Mouse (Mus musculus) c-Kit-positive CD71-negative TER-119-negative erythroid progenitor cells, embryonic 14.5 days (primary cell): ENCODE data around the gene Fam193a.

Experiments
- DNase-seq: peaks from one replicate; pipeline ENCODE4 v3.0.0-alpha.2; 2013; ENCODE audit warnings: low read depth

The Fam193a gene

DNA sequence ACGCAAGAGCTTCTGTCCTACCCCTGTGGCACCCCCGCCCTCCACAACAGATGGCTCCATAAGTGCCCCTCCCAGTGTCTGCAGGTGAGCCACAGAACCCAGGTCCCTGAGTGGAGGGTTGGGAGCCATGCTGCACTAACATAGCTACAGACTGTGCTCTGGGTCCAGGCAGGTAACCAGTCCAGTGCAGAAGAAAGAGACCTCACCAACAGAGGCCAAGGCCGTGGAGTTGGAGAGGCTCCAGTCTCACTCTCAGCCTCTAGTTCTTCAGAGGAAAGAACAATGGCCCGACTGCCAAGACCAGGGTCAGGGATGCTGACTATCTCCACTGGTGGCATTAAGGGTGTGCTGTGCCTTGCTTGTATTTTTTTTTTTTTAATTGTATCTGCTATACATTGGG lies 91.6 kb downstream of the Fam193a start:
- no peak for DNase-seq

DNA sequence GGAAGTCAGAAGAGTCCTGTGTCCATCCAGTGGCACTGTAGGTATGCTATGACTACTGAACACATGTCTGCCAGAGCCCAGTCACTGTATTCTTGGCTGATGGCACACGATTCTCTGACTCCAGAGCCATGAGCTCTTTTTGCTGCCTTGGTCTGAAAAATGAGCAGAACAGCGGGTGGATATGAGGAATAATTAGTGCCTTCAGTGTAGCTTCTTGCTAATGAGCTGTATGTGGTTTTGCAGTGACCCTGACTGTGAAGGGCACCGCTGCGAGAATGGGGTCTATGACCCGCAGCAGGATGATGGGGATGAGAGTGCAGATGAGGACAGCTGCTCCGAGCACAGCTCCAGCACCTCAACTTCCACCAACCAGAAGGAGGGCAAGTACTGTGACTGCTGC lies 92.1 kb downstream of the Fam193a start:
- no peak for DNase-seq

DNA sequence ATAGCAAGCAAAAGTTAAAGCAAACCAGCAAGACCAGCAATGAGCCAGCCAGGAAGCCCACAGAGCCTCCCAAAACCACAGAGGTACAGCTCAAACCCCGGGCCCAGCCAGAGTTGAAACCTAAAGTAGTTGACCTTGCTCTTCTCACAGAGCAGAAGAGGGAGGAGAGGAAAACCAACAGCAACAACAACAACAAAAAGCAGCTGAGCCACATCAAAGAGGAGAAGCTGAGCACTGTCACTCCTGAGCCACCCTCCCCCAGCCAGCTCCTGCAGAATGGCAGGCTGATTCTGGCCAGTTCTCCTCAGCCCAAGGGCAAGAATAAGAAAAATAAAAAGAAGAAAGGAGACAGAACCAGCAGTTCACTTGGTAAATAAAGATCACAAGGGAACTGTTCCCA lies 96.3 kb downstream of the Fam193a start:
- DNase-seq, result no peak

DNA sequence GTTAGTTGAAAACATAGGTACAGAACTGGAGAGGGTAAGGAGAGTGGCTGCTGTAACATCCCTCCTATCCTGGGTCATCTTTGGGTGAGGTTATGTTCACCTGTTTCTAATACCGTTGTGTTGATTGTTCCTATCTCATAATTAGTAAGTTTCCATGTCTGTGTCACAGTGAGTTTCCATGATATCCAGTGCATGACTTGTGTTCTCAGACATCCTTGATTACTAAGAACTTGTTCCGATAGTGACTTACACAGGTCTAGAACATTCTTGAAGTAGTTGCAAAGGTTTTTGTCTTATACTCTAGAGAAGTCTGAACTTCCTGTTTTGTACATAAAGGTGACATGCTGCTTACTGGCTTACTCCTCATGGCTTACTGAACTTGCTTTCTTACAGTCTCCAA lies 96.9 kb downstream of the Fam193a start:
- DNase-seq, result no peak

DNA sequence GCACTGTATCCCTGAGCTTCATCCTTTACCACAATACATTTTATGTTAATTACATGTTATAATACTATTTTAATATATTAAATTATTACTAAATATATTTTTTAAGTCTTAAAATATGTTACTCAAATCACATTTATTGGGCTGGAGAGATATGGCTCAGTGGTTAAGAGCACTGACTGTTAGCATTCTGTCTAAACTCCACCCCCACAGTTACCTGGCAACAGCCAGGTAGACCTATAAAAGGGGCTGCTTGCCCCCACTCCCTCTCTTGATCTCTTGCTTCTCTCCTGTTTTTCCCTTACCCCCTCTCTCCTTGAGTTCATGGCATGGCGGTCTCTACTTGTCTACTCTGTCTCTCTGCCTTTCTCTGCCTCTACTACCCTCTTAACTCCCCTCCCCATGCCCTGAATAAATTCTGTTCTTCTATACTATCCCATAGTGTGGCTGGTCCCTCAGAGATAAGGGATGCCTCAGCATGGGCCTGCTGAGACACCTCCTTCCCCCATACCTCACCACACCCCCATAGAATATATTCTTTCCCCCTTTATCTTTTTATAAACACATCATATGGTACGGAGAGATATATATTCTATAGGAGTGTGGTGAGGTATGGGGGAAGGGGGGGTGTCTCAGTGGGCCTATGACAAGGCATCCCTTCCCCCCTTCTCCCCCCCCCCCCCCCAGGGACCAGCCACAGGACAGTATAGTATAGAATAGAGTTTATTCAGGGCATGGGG lies 98.5 kb downstream of the Fam193a start:
- DNase-seq, result no peak

DNA sequence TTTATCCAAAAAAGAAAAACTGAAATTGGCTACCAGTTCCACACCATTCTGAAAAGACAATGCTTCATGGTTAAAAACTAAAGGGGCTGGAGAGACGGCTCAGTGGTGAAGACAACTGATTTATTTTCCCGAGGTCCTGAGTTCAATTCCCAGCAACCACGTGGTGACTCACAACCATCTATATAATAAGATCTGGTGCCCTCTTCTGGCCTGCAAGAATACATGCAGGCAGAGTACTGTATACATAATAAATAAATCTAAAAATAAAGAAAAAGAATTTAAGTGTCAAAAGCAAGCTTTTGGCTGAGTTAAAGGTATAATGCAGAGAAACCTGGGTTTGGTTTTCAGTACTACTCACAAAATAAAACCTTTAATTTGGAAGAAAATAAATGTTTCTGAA lies 111.2 kb downstream of the Fam193a start:
- no peak for DNase-seq

DNA sequence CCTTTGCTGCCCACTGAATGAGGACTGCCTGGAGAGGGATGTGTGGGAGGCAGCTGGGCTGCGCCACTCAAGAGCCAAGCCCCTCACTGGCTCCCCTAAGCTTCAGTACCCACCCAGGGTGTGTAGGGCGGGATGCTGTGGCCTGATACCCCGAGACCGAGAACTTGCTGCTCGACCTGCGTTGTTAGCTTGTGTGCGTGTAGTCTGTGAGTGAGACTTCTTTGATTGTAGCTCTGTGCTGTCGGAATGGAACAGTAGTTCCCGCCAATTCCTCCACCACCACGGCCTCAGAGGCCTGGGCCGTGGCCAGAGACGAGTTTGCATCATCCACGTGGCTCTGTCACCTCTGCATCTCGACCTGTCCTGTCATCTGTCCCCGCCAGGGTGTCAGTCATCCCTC lies 116.0 kb downstream of the Fam193a start:
- no peak for DNase-seq

DNA sequence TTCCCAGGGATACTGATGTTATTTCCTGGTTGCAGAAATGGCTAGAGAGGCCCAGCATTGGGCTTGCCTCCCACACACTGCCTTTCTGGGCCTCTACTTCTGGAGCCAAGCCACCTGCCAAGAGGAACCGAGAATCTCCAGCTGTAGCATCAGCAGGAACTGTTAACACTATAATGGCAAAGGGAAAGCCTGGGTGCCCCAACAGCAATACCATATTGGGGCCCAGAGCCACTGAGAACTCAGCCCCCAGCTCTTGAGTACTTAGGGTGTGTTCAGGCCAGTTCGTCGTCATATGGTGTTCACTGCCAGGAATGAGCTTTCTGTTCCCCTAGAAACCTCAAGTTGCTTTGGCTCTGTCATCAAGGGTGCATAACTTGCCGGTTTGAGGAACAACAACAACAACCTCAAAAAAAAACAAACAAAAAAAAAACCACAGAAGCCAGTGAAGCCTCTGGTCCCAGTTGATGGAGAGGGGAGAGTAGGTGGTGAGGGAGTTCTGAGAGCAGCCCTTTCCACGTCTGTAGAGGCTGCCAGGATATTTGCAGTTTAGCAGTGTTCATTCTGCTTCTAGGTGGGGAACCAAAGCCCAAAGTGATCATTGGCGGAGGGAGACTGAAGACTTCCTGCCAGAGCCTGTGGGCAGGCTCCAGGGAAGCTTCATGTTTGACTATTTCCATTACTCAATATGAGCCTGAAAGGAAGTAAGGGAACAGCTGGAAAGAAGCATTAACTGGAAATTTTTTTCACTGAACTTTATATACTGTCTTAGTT lies 117.8 kb downstream of the Fam193a start:
- no peak for DNase-seq

DNA sequence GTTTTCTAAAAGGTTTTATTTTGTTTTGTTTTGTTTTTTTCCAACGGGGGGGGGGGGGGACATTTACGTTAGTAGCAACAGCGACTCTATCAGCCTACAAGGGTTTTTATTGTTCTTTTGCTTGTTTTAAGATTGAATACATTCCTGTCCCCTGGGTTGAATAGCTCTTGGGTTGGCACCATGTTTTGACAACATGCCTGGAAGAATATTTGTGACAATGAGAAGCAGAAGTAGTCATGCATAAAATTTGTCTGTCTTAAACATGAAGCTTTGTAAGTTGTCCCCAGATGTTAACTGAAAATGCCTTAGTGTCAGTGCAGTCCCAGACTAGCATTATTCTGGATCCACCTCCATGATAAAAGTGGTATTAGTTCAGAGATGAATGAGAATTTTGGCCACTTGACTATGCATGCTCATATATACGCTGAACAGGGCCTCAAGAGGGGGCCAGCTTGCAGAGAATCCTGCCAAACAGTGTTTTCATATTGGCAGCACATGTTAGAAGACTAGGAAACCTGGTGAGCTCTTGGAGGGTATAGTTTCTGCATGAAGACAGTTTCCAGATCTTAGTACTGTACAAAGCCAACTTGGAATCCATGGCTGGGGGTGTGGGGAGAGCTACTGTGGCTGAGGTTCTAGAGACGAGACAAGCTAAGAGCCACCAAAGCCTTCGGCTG lies 119.1 kb downstream of the Fam193a start:
- no peak for DNase-seq

DNA sequence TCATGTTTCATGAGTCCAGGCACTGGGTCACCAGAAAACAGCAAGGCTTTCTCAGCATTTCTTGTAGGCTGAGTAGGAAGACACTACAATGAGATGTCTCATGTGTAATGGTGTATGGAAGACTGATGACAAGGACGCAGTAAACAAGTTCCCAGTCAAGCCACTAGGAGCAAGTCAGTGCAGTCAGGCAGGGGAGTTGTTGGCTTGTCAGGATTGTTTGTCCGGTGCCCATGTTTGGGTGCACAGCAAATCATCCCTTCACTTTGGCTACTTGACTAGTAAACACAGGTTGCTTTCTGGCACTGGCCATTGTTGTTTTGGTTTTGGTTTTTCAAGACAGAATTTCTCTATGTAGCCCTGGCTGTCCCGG lies 119.7 kb downstream of the Fam193a start:
- DNase-seq, result no peak

DNA sequence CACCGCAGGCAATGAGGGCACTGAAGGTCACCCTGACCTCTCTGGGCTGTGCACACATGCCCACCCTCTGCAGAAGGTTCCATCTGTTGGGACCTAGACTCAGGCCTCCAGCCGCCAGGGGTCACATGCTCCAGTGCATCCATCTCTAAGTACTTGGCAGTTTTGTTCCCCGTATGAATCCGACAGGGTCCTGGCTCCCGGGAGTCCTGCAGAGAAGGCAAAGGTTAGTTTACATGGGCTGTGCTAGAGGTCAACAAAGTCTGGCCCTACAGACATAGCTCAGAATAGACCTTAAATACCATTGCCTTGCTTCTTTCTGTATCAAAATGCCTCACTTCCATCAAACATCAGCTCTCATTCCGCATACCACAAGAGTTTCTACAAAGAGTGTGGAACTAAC lies 127.0 kb downstream of the Fam193a start:
- no peak for DNase-seq

DNA sequence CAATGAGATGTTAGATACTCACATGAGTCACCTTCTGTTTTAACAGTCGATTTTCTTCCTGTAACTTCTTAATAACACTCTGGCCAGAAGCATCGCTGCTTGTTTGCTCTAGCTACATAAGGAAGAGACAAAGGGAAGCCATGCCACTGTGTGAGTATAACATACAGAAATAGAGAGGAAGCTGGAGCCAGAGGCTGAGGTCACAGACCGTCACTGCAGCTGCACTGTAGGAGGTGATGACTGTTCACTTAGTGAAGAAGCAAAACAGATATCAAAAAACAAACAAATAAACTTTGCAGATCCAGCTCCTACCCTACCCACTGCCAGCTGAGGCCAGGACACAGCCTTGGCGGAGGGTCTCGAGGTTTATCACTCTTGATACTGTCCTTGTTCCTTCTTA lies 131.2 kb downstream of the Fam193a start:
- DNase-seq, result no peak

DNA sequence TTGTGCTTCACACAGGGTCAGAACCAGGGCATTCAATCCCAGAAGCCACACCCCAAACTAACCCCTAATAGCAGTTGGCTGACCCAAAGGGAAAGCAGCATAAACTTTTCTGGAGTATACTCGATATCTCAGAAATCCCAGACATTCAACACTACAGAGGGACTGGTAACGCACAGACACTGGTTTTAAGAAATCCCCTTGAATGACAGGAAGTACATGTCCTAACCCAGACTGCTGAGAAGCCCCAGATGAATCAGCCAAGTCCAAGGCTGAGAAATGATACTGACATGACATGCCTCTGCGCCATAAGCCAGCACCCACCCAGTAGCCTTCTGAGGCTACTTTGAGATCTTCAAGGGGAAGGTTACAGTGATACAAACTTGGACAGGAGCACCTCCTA lies 131.9 kb downstream of the Fam193a start:
- DNase-seq, result no peak

DNA sequence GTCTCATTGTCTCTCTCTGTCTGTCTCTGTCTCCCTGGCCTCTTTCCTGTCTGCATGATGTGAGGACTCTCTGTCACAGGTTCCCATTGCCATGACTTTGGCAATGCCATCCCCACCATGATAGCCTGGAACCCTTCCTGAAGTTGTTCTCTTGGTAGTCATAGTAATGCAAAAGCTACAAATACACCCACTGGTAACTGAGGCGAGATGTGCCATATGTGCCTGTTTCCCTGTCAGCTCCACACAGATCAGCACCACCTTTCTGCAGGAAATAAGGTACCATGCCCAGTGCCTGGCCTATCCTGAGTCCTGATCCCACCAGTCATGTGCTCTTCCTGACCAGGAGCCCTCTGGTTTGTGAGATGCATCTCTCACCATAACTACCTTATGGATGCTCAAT lies 132.7 kb downstream of the Fam193a start:
- DNase-seq, result no peak

DNA sequence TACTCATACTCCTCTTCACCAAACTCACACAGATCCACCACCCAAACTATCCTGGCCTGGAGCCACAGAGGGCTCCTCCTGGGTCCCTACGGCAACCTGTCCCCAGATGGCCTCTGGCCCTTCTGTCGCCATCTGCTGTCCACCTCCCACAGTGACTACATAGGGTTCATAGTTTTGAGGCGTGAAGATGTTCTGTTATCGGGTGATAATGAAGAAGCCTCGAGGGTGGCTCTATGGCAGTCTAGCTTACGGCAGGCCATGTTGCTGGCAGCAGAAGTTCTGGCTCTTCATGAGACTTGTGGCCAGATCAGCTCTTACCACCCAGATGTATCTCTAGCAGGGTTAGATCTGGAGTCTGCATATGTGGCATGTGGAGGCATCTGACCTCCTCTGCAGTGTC lies 133.1 kb downstream of the Fam193a start:
- DNase-seq, result no peak

DNA sequence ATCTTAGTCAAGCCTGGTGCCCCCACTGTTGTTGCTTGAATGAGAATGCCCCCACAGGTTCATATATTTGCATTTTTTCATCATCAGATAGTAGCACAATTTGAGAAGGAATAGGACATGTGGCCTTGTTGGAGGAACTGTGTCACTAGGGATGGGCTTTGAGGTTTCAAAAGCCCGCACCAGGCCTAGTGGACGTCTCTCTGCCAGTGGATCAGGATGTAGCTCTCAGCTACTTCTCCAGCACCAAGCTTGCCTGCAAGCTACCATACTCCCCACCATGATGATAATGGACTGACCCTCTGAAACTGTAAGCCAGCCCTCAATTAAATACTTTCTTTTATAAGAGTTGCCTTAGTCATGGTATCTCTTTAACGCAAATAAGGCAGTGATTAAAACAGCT lies 142.8 kb downstream of the Fam193a start:
- no peak for DNase-seq

DNA sequence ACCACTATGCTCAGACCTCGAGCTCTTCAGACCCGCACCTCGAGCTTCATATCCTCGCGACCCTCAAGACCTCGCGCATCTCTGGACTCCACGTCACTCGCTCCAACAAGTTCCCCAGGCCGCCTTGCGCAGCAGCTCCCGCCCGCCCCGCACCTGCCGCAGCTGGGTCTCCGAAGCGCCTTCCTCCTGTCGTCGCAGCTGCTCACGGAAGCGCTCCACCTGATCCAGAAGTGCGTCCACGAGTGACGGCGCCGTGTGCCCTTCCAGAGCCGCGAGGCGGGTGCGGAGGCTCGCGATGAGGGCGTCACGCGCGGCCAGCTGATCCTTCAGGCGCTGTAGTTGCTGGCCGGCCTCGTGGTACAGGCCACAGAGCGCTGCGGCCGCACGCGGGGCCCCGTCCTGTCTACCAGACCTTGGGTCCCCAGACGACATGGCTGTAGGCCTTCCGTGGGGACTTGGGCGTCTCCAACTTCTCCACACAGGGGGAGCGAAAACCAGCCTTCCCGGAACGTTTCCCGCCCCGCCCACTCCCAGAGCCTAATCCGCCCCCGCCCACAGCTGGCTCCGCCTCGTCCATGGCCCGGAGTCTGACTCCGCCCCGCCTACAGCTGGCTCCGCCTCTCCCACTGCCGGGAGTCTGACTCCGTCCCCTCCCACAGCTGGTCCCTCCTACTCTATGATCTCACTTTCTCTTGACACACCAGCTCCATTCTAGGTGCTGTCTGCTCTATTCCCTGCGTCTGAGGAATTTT lies 143.9 kb downstream of the Fam193a start, which contains the start of gene Tnip2:
TSS of gene Tnip2 (minus strand) at position 526 of the 752 bp plus-strand sequence.
- peak; percentile 90 for DNase-seq

DNA sequence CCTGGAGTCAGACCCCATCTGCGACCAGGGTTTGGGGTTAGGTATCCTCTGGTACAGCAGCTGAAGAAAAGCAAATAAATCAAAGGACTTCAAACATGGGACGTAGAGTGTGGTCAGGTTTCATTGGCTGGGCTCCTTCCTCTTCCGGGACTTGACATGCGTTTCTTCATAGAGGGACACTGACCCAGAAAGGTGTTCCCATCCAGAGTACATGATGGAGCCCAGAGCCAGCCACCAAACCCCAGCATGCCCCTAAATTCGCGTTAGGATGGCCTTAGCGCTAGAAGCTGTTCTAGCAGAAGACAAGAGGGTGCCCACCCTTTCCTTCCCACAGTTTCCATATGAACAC lies 144.5 kb downstream of the Fam193a start:
- DNase-seq, result no peak

DNA sequence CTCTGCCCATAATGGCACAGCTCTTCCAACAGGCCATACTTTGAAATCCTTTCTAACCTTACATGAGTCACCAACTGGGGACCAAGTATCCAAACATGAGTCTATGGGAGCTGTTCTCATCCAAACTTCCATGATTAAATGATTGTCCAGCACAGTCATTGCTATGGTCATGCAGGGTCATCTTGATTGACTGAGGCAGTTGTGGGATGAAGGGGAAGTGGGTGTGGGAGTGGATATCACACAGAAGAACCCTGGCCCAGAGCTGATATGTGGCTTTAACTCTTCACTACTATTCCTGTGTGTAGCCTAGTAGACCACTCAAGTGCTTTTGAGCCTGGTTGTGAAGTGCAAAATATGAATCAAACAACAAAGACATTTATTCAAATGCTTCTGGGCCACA lies 145.4 kb downstream of the Fam193a start:
- DNase-seq, result no peak

DNA sequence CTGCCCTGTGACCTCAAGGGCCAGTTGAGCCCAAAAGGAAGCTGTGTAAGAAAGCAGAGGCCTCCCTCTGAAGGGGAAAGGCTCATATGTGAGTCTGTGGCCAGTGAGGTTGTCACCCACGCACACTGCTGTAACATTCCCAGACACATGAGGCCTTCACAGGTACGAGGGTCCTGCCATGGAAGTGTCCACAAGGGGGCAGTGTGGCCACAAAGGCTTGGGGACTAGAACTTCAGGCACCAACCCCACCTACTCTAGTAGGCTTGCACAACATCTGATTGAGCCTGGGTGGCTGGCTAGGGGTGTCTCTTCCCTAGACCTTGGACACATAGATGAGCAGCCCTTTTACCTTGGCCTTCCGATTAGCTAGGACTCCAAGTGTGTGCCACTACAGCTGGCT lies 148.2 kb downstream of the Fam193a start:
- peak; percentile 91 for DNase-seq

DNA sequence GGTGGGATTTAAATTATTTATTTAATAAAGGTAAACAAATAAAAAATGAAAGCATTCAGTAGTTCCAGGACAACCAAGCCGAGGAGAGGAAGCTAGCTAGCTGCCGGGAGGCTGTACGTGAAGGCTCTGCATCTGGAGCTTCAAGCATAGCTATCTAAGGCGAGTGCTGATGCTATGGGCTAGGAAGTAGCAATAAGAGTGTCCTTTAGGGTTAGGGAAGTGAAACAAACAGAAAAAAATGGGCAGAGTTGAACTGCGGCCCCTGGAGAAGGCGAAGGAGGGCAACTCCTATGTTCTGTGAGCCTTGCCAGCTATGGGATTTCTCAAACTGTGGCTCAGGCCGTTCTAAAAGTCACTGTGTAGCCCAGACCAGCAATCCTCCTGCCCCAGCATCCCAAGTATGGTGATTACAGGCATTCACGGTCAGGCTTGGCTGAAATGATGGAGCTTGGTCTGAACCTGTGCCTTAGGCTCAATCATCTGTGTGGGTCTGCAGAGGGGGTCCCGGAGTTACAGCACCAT lies 149.7 kb downstream of the Fam193a start:
- no peak for DNase-seq

DNA sequence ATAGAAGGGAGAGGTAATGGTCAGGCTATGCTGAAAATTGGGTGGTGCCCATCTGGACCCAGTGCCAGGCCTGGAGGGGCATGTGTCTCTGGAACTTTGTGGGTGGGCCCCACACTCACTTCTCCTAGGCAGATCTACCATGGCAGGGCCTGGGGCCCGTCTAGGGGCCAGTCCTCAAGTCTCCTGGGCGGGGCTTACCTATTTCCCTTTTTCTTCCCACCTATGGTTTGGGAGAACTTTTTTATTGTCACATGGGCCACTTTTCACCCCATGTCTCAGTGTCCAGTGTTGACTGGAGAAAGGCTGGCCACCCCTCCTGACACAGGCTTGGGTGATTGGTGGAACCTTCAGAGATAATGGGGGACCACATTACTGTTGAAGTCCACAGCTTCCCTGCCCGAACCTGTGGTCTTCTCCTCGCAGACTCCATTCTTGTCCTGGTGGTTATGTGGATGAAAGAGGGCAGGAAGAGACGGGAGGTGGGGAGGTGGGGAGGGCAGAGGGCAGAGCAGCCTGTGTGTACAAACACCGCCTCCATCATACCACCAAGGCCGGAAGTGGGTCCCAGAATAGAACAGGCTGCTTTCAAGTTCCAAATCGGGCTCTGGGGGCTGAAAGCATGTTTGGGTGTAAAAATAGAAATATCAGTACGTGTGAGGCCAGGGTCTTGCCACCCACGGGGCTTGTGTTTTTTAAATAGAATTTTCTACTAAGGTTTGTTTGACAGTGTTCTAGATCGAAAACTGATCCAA lies 150.9 kb downstream of the Fam193a start:
- no peak for DNase-seq
